Mouse (Mus musculus) sigmoid colon, adult 10 weeks (tissue): ENCODE measurements around the gene Miox. TPM values are rescaled to one million over a fixed set of nuclear protein-coding genes. Genes with fewer than 3 reads are reported as not detected.

Experiments used
- polyA plus RNA-seq: library from polyadenylated mRNA; stranded (reverse); fragments of 350-450 nt; fragmentation: Illumina TruSeq; extraction: RNeasy Lipid Tissue Mini Kit (QIAGEN cat#74804); gene quantifications from one replicate; pipeline ENCODE4 v1.2.3, GENCODE M21; 2014; ENCODE audit warnings: low read depth, low replicate concordance

Gene Miox
- polyA plus RNA-seq = not detected

DNA sequence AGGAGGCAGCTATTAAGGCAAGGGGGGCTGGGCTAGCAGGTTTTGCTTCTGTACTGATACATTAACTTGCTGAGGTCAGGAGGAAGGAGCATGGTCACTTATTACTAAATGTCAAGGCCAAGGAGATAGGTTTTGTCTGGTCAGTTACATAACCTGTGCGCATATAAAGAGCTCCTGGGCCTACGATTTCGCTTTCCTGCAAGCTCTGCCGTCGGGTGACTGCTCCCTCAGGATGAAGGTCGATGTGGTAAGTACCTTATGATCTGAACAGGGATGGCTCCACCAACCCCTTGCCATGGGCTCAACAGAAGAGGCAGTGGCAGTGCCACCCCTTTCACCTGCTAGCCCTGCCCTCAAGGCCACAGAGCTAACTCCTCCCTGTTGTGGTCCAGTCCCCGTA, at the start of gene Miox:
Gene Miox, plus strand, starts transcription at position 128 of the 400 bp plus-strand sequence.

GRCm38 (mm10) chr15:89315190-89315731, 18.9 kb upstream of the Miox start, which contains the start of gene Sbf1:
Gene Sbf1, minus strand, starts transcription at chr15:89315311.

DNA sequence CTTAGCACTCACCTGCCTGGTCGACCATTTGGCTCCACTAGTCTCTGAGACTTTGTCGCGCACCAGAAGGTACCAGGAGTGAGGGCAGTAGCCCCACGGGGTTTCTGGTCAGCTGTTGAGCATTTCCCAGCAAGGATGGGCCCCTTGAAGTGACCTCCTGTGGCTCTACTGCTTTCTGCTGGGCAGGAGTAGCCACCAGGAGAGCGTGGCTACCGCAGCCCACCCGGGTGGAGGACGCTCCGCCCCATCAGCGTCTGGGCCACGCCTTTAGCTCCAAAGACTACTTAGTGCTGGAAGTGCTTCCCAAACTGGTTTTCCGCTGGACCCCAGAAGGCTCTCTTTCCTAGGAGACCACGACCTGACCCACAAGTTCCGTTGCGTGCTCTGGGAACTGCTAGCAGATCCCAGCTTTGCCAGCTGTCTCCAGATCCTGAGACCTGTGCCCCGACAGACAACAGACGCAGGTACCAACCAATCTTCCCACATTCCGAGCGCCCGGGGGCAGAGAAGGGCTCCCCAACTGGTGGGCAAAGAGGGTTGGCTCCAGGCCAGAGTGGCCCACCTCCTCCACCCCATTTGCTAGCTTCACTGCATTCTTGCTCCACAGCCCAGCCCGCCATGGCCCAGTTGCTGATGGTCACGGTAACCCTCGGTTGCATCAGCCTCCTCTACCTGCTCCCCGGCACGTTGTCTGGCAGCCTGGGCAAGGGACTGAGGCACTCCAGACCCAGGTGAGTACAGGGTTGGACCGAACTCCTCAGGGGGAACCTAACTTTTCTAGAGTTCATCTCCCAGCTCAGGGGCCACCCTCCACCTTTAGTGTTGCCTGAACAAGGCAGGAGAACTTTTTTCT, 11.3 kb upstream of the Miox start, which contains the start of gene Adm2:
Gene Adm2, plus strand, starts transcription at position 51 of the 853 bp plus-strand sequence.

GRCm38 (mm10) chr15:89355241-89356187, 21.3 kb downstream of the Miox start, which contains the start of the genes Lmf2 and Ncaph2:
Gene Lmf2, minus strand, starts transcription at chr15:89355659.
Gene Ncaph2, plus strand, starts transcription at chr15:89355719.

GRCm38 (mm10) chr15:89373762-89374248, 39.6 kb downstream of the Miox start, which contains the start of gene Sco2:
Gene Sco2, minus strand, starts transcription at chr15:89373846.

GRCm38 (mm10) chr15:89376957-89377356, 42.8 kb downstream of the Miox start, which contains the start of gene Tymp:
Gene Tymp, minus strand, starts transcription at chr15:89377039.

DNA sequence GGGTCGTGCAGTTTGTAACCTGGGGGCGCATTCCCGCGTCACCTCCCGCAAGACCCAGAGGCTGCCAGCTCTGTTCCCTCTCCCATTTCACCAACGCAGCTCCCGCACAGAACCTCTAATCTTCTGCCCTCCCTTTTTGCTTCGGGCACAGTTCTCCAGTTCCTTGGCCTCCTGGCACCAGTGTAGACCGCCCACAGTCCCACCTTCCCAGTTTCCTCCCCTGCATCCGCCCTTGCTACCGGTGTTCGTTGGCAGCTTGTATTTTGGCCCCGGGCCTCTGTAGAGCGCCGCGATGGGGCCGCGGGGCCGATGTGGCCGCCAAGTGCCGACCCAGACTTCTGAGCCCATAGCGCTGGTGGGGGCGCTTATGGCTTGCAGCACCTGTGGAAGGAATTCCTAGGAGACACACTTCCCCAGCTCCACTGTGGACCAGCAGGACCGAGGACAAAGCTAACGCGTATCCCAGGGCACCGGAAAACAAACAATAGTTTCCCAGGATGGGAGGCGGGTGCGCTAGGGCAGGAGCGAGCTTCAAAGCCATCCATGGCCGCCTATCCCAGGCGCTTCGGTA, 44.7 kb downstream of the Miox start, which contains the start of gene Odf3b:
Gene Odf3b, minus strand, starts transcription at position 452 of the 571 bp plus-strand sequence.

DNA sequence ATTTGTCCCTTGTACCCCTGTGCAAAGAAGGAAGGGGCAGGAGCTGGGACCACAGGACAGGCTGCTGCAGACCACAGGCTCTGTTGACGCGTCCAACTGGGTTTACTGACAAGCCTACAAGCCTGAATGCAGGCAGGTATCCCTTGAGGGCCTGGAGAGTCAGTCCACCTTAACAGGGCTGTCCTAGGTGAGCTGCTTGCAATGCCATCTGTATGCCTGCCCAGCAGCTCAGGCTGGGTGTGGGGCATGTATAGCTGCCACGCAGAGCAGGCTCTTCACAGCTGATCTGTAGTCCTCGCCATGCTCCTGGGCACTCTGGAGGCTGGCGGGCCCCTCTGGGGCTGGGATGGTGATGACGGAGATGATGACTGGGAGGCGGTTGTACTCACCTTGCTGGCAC, 50.4 kb downstream of the Miox start, which contains the start of gene Klhdc7b:
Gene Klhdc7b, plus strand, starts transcription at position 301 of the 400 bp plus-strand sequence.

Other genes starting within 250 kb of the Miox start
- gene Selenoo, start 245.3 kb upstream of the Miox start, polyA plus RNA-seq = 6.4 TPM
- gene Tubgcp6, start 211.3 kb upstream of the Miox start, polyA plus RNA-seq = 1.4 TPM
- 0.63 TPM for gene Hdac10, start 205.7 kb upstream of the Miox start, polyA plus RNA-seq
- 1.2 TPM for gene Mapk12, start 193.7 kb upstream of the Miox start, polyA plus RNA-seq
- gene Mapk11, start 184.8 kb upstream of the Miox start, polyA plus RNA-seq = 0.41 TPM
- gene Plxnb2, start 153.6 kb upstream of the Miox start, polyA plus RNA-seq = 8.3 TPM
- 0.66 TPM for gene Dennd6b, start 137.9 kb upstream of the Miox start, polyA plus RNA-seq
- gene Ppp6r2, start 122.8 kb upstream of the Miox start, polyA plus RNA-seq = 12.7 TPM
- 4.3 TPM for gene Sbf1, start 19.1 kb upstream of the Miox start, polyA plus RNA-seq
- not detected for gene Adm2, start 11.7 kb upstream of the Miox start, polyA plus RNA-seq
- 5.0 TPM for gene Lmf2, start 21.3 kb downstream of the Miox start, polyA plus RNA-seq
- gene Ncaph2, start 21.3 kb downstream of the Miox start, polyA plus RNA-seq = 11.4 TPM
- gene Sco2, start 39.4 kb downstream of the Miox start, polyA plus RNA-seq = 0.54 TPM
- not detected for gene Tymp, start 42.6 kb downstream of the Miox start, polyA plus RNA-seq
- not detected for gene Odf3b, start 44.9 kb downstream of the Miox start, polyA plus RNA-seq
- gene Klhdc7b, start 50.5 kb downstream of the Miox start, polyA plus RNA-seq = not detected
- gene Syce3, start 76.1 kb downstream of the Miox start, polyA plus RNA-seq = not detected
- gene Cpt1b, start 91.5 kb downstream of the Miox start, polyA plus RNA-seq = not detected
- gene C730034F03Rik, start 95.2 kb downstream of the Miox start, polyA plus RNA-seq = 3.1 TPM
- 0.19 TPM for gene Gm44502, start 95.3 kb downstream of the Miox start, polyA plus RNA-seq
- gene Chkb, start 95.5 kb downstream of the Miox start, polyA plus RNA-seq = 107 TPM
- 0.63 TPM for gene Mapk8ip2, start 119.5 kb downstream of the Miox start, polyA plus RNA-seq
- gene Arsa, start 143.0 kb downstream of the Miox start, polyA plus RNA-seq = 3.2 TPM
- gene Shank3, start 165.2 kb downstream of the Miox start, polyA plus RNA-seq = 0.22 TPM
- gene Acr, start 233.9 kb downstream of the Miox start, polyA plus RNA-seq = not detected